Mouse (Mus musculus): ENCODE results near the gene Gm5868. TPM values are rescaled to one million over a fixed set of nuclear protein-coding genes. Genes with fewer than 3 reads are reported as not detected.

Gene Gm5868
- polyA plus RNA-seq, 1 experiment from 2014 or later, result not detected

GRCm38 (mm10) chr5:72558716-72559526 lies 28.4 kb downstream of the Gm5868 start:
- peaks cover 7% of the 10 kb centered on the region for H3K4me1 ChIP-seq (replicated peaks; ENCODE audit: control insufficient read depth, insufficient read depth, low read length)
- H3K36me3 ChIP-seq (ENCODE audit: control insufficient read depth, insufficient read depth, low read length), result 0 out of 2 replicates have a peak, but pooled peaks cover 3% of the 10 kb centered on the region
- no peaks in the 10 kb centered on the region for H3K27me3 ChIP-seq (ENCODE audit: control insufficient read depth, insufficient read depth, low read depth, low read length)
- H3K9ac ChIP-seq (ENCODE audit: low read length), result peak overlapping the region; percentile 88
- peak; percentile 70 for ATAC-seq (ENCODE audit: low read depth)
- peak overlapping the region; percentile 23 for H3K27ac ChIP-seq (ENCODE audit: low read length)
- WGBS, result under 1% methylated on average over 52 of the region's 57 CpGs
- H3K4me3 ChIP-seq (ENCODE audit: low read length), result peak overlapping the region; percentile 92
- H3K4me2 ChIP-seq (ENCODE audit: low read depth, low read length), result peak overlapping the region; percentile 95
- H3K9me3 ChIP-seq (ENCODE audit: control insufficient read depth, low read length), result no peaks in the 10 kb centered on the region

GRCm38 (mm10) chr5:72556245-72556644 lies 31.1 kb downstream of the Gm5868 start:
- Histone ChIP-seq H3K9me3 (ENCODE audit: control insufficient read depth, low read length) (no peaks in the 10 kb centered on the region), H3K27ac (ENCODE audit: low read length) (no peak overlapping the region), H3K4me3 (ENCODE audit: low read length) (no peak overlapping the region), H3K27me3 (ENCODE audit: control insufficient read depth, insufficient read depth, low read depth, low read length) (no peaks in the 10 kb centered on the region), H3K4me1 (replicated peaks; ENCODE audit: control insufficient read depth, insufficient read depth, low read length) (peaks cover 7% of the 10 kb centered on the region), H3K36me3 (ENCODE audit: control insufficient read depth, insufficient read depth, low read length) (peaks cover 12% of the 10 kb centered on the region; the same call in 1 of the 2 replicates), H3K4me2 (ENCODE audit: low read depth, low read length) (no peak overlapping the region), H3K9ac (ENCODE audit: low read length) (no peak overlapping the region)
- no peak for ATAC-seq (ENCODE audit: low read depth)
- 81% methylated on average over 3 of the region's 3 CpGs for WGBS

GRCm38 (mm10) chr5:72551209-72551608 lies 36.1 kb downstream of the Gm5868 start:
- no peak overlapping the region for H3K9ac ChIP-seq (ENCODE audit: low read length)
- no peaks in the 10 kb centered on the region for H3K9me3 ChIP-seq (ENCODE audit: control insufficient read depth, low read length)
- no peak for ATAC-seq (ENCODE audit: low read depth)
- H3K4me2 ChIP-seq (ENCODE audit: low read depth, low read length), result no peak overlapping the region
- no peak overlapping the region for H3K27ac ChIP-seq (ENCODE audit: low read length)
- no peak overlapping the region for H3K4me3 ChIP-seq (ENCODE audit: low read length)
- WGBS, result 85% methylated on average over 3 of the region's 3 CpGs
- peaks cover 16% of the 10 kb centered on the region for H3K36me3 ChIP-seq (ENCODE audit: control insufficient read depth, insufficient read depth, low read length)
- H3K4me1 ChIP-seq (replicated peaks; ENCODE audit: control insufficient read depth, insufficient read depth, low read length), result no peaks in the 10 kb centered on the region
- H3K27me3 ChIP-seq (ENCODE audit: control insufficient read depth, insufficient read depth, low read depth, low read length), result no peaks in the 10 kb centered on the region

Other genes with a start within 250 kb of the Gm5868 start
- gene Corin, start 83.1 kb downstream of the Gm5868 start, polyA plus RNA-seq (2015; fragmentation: Nextera tagmentation; extraction: Ambion mirVana), result 2.0 and 2.4 TPM in 2 replicates
- gene Nfxl1, start 27.9 kb downstream of the Gm5868 start, polyA plus RNA-seq (2015; fragmentation: Nextera tagmentation; extraction: Ambion mirVana), result 12.8 and 15.9 TPM in 2 replicates
- gene Zar1, start 6.3 kb downstream of the Gm5868 start, polyA plus RNA-seq (2015; fragmentation: Nextera tagmentation; extraction: Ambion mirVana), result 0.20 TPM in 1 of 2 replicates, not detected in the other
- gene Cnga1, start 56.7 kb upstream of the Gm5868 start, polyA plus RNA-seq (2015; fragmentation: Nextera tagmentation; extraction: Ambion mirVana), result not detected in 2 replicates
- 2.9 and 4.5 TPM in 2 replicates for gene Nipal1, start 60.2 kb upstream of the Gm5868 start, polyA plus RNA-seq (2015; fragmentation: Nextera tagmentation; extraction: Ambion mirVana)
- 0.21 and 0.62 TPM in 2 replicates for gene Txk, start 165.2 kb upstream of the Gm5868 start, polyA plus RNA-seq (2015; fragmentation: Nextera tagmentation; extraction: Ambion mirVana)